Mouse (Mus musculus): ENCODE results near the gene Eif5a. TPM values are rescaled to one million over a fixed set of nuclear protein-coding genes. Genes with fewer than 3 reads are reported as not detected.
A peak's percentile ranks its signal among the peaks of the same experiment; 100 is the strongest.

Eif5a gene
- polyA plus RNA-seq, 1 experiment from 2014 or later: 914 TPM

GRCm38 (mm10) chr11:69913554-69914371 is 8.0 kb downstream of the Eif5a start, which contains the start of gene Gps2:
Gps2 (plus strand) TSS chr11:69913888.
- WGBS (ENCODE audit: insufficient replicate concordance): under 1% methylated on average over 57 of the region's 61 CpGs
- TF ChIP-seq EP300 (IDR thresholded peaks at IDR 0.05; ENCODE audit: low read depth) (peak; percentile 64; the same call in 1 of the 2 replicates), CTCF (IDR thresholded peaks at IDR 0.05; ENCODE audit: low read depth) (no peak)
- DNase-seq: peak; percentile 93
- peak within 1 kb of the TSS; percentile 97 for H3K4me3 ChIP-seq (ENCODE audit: low read depth, low read length)
- peak within 1 kb of the TSS; percentile 93 for H3K9ac ChIP-seq (replicated peaks)
- peak within 1 kb of the TSS; percentile 99 for H3K4me2 ChIP-seq (ENCODE audit: low read depth, low read length)
- H3K36me3 ChIP-seq (replicated peaks; ENCODE audit: insufficient read depth, low read length): peaks cover 76% of the 10 kb centered on the region
- peak within 1 kb of the TSS; percentile 90 for H3K27ac ChIP-seq (ENCODE audit: low read depth)
- peaks cover 45% of the 10 kb centered on the region for H3K4me1 ChIP-seq (ENCODE audit: insufficient read depth)
- peak; percentile 87 for ATAC-seq
- H3K27me3 ChIP-seq (ENCODE audit: insufficient read depth, low read length): no peaks in the 10 kb centered on the region
- H3K9me3 ChIP-seq (ENCODE audit: low read length): no peaks in the 10 kb centered on the region

- H3K27ac ChIP-seq (ENCODE audit: low read depth): peak overlapping the region; percentile 90; the same call in 1 of the 2 replicates
- WGBS (ENCODE audit: insufficient replicate concordance): 78% methylated on average over 15 of the region's 15 CpGs
- DNase-seq: peak; percentile 14
- peak overlapping the region; percentile 97 for H3K4me3 ChIP-seq (ENCODE audit: low read depth, low read length)
- peak overlapping the region; percentile 99 for H3K4me2 ChIP-seq (ENCODE audit: low read depth, low read length)
- no peaks in the 10 kb centered on the region for H3K9me3 ChIP-seq (ENCODE audit: low read length)
- peaks cover 76% of the 10 kb centered on the region for H3K36me3 ChIP-seq (replicated peaks; ENCODE audit: insufficient read depth, low read length)
- H3K27me3 ChIP-seq (ENCODE audit: insufficient read depth, low read length): no peaks in the 10 kb centered on the region
- peaks cover 39% of the 10 kb centered on the region for H3K4me1 ChIP-seq (ENCODE audit: insufficient read depth)
- peak overlapping the region; percentile 93 for H3K9ac ChIP-seq (replicated peaks)
- TF ChIP-seq CTCF (IDR thresholded peaks at IDR 0.05; ENCODE audit: low read depth): no peak
- no peak for TF ChIP-seq EP300 (IDR thresholded peaks at IDR 0.05; ENCODE audit: low read depth)
- no peak for ATAC-seq
Observed at GRCm38 (mm10) chr11:69912716-69913530, 8.8 kb downstream of the Eif5a start.

GRCm38 (mm10) chr11:69911701-69912100 is 10.1 kb downstream of the Eif5a start:
- Histone ChIP-seq H3K4me2 (ENCODE audit: low read depth, low read length) (no peak overlapping the region), H3K27me3 (ENCODE audit: insufficient read depth, low read length) (no peaks in the 10 kb centered on the region), H3K36me3 (replicated peaks; ENCODE audit: insufficient read depth, low read length) (peaks cover 76% of the 10 kb centered on the region), H3K4me3 (ENCODE audit: low read depth, low read length) (no peak overlapping the region), H3K9me3 (ENCODE audit: low read length) (no peaks in the 10 kb centered on the region), H3K9ac (replicated peaks) (no peak overlapping the region), H3K4me1 (ENCODE audit: insufficient read depth) (peaks cover 30% of the 10 kb centered on the region), H3K27ac (ENCODE audit: low read depth) (no peak overlapping the region)
- DNase-seq: no peak
- no peak for ATAC-seq
- TF ChIP-seq CTCF (IDR thresholded peaks at IDR 0.05; ENCODE audit: low read depth): no peak
- 93% methylated on average over 6 of the region's 6 CpGs for WGBS (ENCODE audit: insufficient replicate concordance)

GRCm38 (mm10) chr11:69910781-69911560 is 10.8 kb downstream of the Eif5a start:
- Histone ChIP-seq H3K27ac (ENCODE audit: low read depth) (no peak overlapping the region), H3K4me3 (ENCODE audit: low read depth, low read length) (no peak overlapping the region), H3K36me3 (replicated peaks; ENCODE audit: insufficient read depth, low read length) (peaks cover 76% of the 10 kb centered on the region), H3K4me1 (ENCODE audit: insufficient read depth) (peaks cover 22% of the 10 kb centered on the region), H3K4me2 (ENCODE audit: low read depth, low read length) (no peak overlapping the region), H3K9me3 (ENCODE audit: low read length) (no peaks in the 10 kb centered on the region), H3K9ac (replicated peaks) (no peak overlapping the region), H3K27me3 (ENCODE audit: insufficient read depth, low read length) (no peaks in the 10 kb centered on the region)
- 88% methylated on average over 17 of the region's 17 CpGs for WGBS (ENCODE audit: insufficient replicate concordance)
- no peak for ATAC-seq
- TF ChIP-seq EP300 (IDR thresholded peaks at IDR 0.05; ENCODE audit: low read depth): no peak
- no peak for TF ChIP-seq CTCF (IDR thresholded peaks at IDR 0.05; ENCODE audit: low read depth)
- no peak for DNase-seq

GRCm38 (mm10) chr11:69910177-69910576 is 11.6 kb downstream of the Eif5a start:
- no peak overlapping the region for H3K4me2 ChIP-seq (ENCODE audit: low read depth, low read length)
- H3K9ac ChIP-seq (replicated peaks): no peak overlapping the region
- H3K4me3 ChIP-seq (ENCODE audit: low read depth, low read length): no peak overlapping the region
- no peak for TF ChIP-seq CTCF (IDR thresholded peaks at IDR 0.05; ENCODE audit: low read depth)
- TF ChIP-seq EP300 (IDR thresholded peaks at IDR 0.05; ENCODE audit: low read depth): no peak
- no peaks in the 10 kb centered on the region for H3K27me3 ChIP-seq (ENCODE audit: insufficient read depth, low read length)
- H3K36me3 ChIP-seq (replicated peaks; ENCODE audit: insufficient read depth, low read length): peaks cover 76% of the 10 kb centered on the region
- no peaks in the 10 kb centered on the region for H3K9me3 ChIP-seq (ENCODE audit: low read length)
- no peak overlapping the region for H3K27ac ChIP-seq (ENCODE audit: low read depth)
- ATAC-seq (no peak), DNase-seq (peak; percentile 10)
- 90% methylated on average over 8 of the region's 8 CpGs for WGBS (ENCODE audit: insufficient replicate concordance)
- peaks cover 15% of the 10 kb centered on the region for H3K4me1 ChIP-seq (ENCODE audit: insufficient read depth)
